Mouse (Mus musculus): ENCODE results near the gene Mvb12a.

DNA sequence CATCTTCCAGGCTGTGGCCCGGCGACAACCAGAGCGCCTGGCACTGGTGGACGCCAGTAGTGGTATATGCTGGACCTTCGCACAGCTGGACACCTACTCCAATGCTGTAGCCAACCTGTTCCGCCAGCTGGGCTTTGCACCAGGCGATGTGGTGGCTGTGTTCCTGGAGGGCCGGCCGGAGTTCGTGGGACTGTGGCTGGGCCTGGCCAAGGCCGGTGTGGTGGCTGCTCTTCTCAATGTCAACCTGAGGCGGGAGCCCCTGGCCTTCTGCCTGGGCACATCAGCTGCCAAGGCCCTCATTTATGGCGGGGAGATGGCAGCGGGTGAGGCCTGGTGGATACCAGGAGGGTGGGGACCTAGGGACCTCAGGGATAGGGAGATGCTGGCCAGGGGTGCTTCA lies 36.8 kb downstream of the Mvb12a start:
- TF ChIP-seq POLR2A (IDR thresholded peaks at IDR 0.05; ENCODE audit: extremely low read depth, insufficient read depth, low read length) = no peak
- no peak for TF ChIP-seq CTCF (IDR thresholded peaks at IDR 0.05; ENCODE audit: extremely low read depth, insufficient read depth, low read length)
